Mouse (Mus musculus): Measurements from ENCODE around the gene Trpv2.
A peak's percentile ranks its signal among the peaks of the same experiment; 100 is the strongest.

Gene Trpv2

DNA sequence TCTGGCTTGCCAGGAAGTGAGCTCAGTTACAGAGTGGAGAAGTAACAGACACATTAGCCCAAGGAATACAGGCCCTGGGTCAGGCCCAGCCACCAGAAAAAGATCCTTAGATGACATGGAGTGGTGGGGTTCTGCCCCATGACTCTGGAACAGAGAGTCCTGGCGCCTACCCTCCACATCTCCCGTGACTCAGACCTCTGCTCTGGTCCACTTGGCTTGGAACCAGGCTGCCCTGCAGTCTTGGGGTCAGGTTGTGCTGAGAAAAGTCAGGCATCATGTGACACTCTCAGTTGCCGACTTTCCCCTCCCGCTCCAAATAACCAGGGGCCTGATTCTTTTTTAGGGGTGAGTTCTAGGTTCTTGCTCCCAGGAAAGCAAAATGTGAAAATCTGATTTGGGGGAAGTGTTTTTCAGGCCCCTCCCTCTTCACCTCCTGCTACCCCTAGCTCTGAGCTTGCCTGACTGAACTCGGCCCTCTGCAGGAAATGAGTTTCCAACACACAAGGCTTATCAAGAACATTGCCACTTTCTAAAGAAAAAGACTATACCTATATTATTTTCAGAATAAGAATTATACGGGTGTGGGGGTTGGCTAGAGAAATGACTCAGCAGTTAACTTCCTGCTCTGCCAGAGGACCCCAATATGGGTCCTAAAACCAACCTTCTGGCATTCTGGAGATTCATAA lies 15.2 kb upstream of the Trpv2 start:
- peak; percentile 90 to 93 for DNase-seq

DNA sequence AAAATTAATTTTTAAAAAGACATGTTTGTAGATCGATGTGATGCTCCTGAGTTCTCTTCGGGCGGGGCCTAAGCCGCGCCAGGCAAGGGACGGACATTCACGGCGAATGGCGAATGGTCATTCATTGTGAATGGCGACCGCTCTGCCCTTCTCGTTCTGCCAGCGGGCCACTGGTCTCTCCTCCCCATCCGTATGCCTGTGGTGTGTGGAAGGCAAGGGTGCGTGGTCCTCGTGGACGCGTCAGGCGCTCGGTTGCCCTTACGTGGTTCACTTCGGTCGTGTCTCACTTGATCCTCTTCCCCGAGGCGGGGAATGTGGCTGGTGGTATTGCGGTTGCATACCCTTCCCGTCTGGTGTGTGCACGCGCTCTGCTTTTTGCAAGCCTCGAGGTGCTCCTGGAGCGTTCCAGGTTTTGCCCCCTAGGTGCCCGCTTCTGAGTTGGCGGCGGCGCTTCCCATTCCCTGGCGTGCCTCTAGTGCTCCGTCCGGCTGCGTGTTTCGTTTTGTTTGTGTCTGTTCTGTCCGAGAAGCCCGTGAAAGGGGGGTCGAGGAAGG lies 13.7 kb upstream of the Trpv2 start:
- DNase-seq: no peak

GRCm38 (mm10) chr11:62563590-62563989 lies 10.7 kb upstream of the Trpv2 start:
- DNase-seq: no peak

- DNase-seq: no peak
These were observed 8.5 kb upstream of the Trpv2 start for GRCm38 (mm10) chr11:62565747-62566146.

- no peak for DNase-seq
These were observed 8.1 kb upstream of the Trpv2 start for GRCm38 (mm10) chr11:62566211-62566610.

- no peak for DNase-seq
These were observed 6.0 kb upstream of the Trpv2 start for GRCm38 (mm10) chr11:62568300-62568699.

DNA sequence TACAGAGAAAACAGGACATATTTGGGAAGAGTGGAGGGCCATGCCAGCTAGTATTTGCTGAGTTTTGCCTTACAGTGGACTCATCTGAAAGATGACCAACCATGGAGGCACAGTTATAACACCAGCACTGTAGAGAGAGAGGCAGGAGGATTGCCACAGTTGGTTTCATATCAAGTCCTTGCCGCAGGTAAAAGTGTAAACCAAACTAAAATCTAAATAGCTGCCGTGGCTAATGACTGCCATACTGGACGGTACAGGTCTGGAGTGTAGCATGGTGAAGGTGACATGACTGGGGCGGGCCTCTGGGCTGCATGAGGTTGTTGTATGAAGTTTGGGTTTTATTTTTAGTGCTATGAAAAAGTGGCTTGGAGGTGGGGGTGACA lies 408 bp downstream of the Trpv2 start:
- no peak for DNase-seq

DNA sequence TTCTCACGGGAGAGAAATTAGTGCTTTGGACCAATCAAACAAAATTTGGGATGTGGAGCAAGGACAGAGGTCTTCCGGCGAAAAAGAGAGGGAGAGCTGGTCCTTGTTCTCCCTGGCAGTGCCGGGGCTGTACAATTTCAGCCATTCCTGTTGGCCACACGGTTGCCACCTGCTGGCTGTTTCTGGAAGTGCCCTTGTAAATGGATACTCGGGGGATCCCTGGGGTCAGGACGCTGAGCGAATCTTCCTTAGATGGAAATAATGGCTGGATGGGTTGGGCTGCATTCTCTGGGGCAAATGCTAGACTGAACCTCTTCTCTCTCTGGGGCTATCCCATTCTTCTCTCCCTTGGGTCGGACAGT lies 992 bp downstream of the Trpv2 start:
- DNase-seq: peak; percentile 67 to 89

DNA sequence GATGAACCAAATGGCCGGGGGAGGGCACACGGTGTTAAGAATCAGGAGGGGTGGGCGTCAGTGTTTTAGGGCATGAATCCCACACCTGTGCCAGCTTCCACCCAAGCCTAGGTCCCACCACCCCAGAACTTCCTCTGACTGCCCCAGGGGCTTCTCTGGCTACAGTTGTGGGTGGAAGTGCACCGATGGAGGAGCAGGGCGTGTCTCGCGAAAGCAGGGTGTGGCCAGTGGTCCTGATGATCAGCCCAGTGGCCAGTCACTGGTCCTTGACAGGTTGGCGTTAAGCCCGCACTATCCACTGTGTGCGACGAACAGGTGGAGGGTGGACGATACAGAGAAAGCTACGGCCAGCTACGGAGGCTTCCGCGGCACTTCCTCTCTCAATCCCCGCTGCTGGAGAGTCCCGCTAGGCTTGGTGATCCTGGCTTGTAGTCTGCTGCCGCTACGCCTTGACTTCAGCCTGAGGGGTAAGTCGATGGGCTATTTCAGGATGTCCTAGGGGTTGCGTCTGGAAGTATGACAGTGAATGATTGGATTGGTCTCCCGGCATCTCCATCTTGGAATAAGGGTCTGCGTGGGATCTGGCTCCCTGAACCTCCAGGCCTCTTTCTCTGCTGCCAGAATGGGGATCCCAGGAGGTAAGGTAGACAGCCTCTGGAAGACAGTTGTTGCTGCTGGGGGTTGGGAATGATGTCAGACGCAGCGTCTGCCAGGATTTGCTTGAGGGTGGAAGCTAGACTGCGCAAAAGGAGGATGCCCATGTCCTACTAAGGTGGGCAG lies 1.6 kb downstream of the Trpv2 start:
- no peak for DNase-seq

DNA sequence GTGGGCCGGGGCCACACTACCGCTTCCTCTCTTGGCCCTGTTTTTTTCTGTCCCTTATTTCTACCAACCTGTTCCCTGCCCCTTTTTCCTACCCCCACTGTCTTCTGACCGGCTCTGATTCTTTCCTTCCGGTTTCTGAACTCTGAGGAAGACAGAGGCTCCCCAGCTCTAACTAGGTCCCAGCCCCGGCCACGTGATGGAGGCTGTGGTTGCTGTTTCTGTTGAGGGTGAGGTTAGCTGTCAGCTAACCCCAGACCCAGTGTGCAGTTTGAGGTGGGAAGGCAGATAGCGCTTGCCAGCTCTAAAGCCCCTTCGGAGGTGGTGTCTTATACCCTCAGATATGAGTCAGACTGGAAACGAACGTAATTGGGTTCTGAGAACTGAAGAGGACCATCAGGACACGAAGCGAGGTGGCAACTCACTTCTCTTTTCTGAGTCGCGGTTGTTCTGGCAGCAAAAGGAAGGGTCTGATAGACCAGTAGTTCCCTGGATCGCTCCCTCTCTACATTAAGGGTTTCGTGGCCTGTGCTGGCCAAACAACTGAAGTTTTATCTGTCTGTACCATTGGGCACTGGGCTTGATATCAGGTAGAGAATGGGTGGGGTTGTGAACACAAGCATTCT lies 2.4 kb downstream of the Trpv2 start:
- no peak for DNase-seq

GRCm38 (mm10) chr11:62583031-62583430 lies 8.7 kb downstream of the Trpv2 start:
- DNase-seq: peak in 1 of 2 experiments; percentile 46

- no peak for DNase-seq
These were observed 10.5 kb downstream of the Trpv2 start for GRCm38 (mm10) chr11:62584671-62585206.

- DNase-seq: no peak
These were observed 12.7 kb downstream of the Trpv2 start for GRCm38 (mm10) chr11:62587034-62587433.

GRCm38 (mm10) chr11:62589391-62589790 lies 15.1 kb downstream of the Trpv2 start:
- DNase-seq: no peak

DNA sequence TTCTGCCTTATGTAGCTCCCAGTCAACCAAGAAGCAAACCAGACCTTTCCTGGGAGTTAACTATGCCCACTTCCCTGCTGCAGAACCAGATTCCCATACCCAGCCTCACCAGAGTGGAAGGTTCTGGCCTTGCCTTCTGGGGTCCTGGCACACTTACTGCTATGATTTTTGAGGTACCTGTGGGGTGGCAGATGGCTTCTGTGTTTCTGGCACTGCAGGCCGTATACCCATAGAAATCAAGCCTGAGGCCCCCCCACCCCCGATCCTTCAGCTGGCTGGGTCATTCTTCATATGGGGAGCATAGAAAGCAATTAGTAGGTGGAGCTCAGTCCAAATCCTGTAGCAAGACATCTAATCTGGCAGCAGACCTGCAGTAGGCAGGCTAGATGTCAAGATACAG lies 16.7 kb downstream of the Trpv2 start:
- no peak for DNase-seq

- peak in 1 of 2 experiments; percentile 31 for DNase-seq
These were observed 17.8 kb downstream of the Trpv2 start for GRCm38 (mm10) chr11:62591904-62592575.

DNA sequence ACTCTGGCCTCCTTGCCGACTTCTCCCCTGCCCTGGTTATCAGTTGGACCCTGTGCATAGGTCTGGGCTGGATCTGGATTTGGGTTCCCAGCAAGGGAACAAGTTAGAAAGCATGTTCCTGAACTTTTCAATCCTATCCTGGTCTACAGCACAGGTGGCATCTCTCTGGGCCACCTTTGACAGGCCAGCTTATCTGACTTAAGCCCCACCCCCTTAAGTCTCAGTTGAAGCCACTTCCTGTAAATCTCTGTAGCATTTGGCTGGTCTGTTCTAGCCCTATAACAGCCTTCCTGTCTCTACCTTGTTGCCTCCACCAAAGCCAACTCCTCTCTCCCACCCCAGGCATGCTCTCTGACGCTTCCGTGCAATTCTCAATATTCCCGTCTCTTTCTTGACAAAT lies 24.3 kb downstream of the Trpv2 start:
- DNase-seq: no peak

DNA sequence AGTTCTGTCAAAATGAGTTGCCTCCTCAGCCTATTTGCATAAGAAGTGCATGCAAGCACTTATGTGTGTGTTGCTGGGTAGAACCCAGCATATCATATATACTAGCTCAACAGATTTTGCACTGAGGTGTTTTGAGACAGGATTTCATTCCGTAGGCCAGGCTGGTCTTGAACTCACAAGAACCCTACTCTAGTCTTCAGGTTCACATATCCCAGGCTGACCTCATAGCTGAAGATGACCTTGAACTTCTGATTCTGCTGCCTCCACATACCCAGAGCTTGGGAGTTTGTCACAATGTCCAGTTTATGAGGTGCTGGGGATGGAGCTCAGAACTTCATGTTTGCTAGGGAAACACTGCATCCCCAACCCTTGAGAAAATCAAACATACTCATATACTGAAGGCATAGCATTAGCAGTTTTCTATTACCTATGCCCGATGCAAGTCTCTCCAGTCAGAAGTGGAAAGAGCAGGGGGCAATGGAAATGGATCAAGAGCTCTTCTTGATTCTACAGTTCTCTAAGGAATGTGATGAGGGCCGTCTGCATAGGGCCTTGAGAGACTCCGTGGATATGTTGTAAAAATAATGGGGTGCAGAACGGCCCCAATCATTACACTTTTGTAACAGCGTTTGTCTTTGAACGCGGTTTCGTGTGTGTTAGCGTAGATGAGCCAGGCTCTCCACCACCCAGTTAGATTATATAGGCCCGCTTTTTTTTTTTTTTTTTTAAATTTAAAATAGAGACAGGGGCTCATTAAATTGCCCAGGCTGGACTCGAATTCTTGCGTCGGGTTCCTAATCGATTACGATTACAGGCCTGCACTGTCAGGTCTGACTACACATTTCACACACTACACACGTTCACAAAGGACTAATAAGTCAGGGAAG lies 27.7 kb downstream of the Trpv2 start:
- DNase-seq: no peak

- DNase-seq: peak; percentile 96
These were observed 28.5 kb downstream of the Trpv2 start for GRCm38 (mm10) chr11:62602619-62603311.

DNA sequence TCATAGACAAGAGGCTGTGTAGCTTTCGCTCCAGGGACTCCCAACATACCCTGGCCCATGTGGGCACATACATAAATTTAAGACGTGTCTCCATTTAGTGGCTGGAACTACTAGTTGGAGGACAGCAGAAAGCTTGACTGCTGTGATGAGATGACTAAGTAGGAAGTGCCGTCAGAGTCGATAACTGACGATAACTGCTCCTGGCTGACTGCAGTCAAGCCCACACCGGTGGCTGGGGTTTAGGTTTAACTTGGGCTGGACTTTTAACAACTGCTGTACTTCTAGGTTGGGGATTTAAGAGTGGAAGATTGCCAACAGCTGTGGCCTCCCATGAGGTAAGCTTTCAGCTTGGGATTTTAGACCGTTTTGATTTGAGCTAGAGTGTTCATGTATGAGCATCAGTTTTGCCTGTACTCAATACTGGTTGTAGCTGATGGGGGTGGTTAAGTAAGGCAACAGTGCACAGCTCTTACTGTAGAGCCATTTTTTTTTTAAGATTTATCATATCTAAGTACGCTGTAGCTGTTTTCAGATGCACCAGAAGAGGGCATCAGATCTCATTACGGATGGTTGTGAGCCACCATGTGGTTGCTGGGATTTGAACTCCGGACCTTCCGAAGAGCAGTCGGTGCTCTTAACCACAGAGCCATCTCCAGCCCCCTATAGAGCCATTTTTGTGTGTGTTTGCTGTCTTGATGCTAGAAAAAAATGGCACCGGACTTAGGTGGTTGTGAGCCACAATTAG lies 29.2 kb downstream of the Trpv2 start:
- peak; percentile 39 to 44 for DNase-seq
